Mouse (Mus musculus) kidney, adult 18-20 months (tissue): ENCODE measurements around the gene Umod.

ENCODE experiments used
- DNase-seq: peaks from one replicate; pipeline ENCODE4 v3.0.0; 2021

Gene Umod

GRCm38 (mm10) chr7:119427180-119427616 lies 51.9 kb downstream of the Umod start:
- DNase-seq = peak; percentile 48

- no peak for DNase-seq
Observed at GRCm38 (mm10) chr7:119420730-119421129, 58.4 kb downstream of the Umod start.

- no peak for DNase-seq
Observed at GRCm38 (mm10) chr7:119418523-119418922, 60.6 kb downstream of the Umod start.
